Mouse (Mus musculus) midbrain, embryonic 11.5 days (tissue): Measurements from ENCODE around the gene Rab8b. TPM values are rescaled to one million over a fixed set of nuclear protein-coding genes. Genes with fewer than 3 reads are reported as not detected.

Experiments used
- ATAC-seq: fragments of 200-750 bp; cut with Nextera tagmentation; 2 replicates; pipeline ENCODE4 v1.8.0; 2017; ENCODE audit warnings: moderate TSS enrichment, moderate library complexity; ENCODE audit not compliant: low FRiP score
- DNase-seq: peaks from one replicate; pipeline ENCODE4 v3.0.0; 2015; ENCODE audit warnings: low spot score; ENCODE audit errors: missing footprints
- H3K27ac ChIP-seq: fragments of 300-500 bp; sonication (generic); 2 replicates; pipeline ENCODE4 v1.5.1; 2014; ENCODE audit warnings: low read depth, low read length
- H3K27me3 ChIP-seq: fragments of 300-500 bp; sonication (generic); 2 replicates; pipeline ENCODE4 v1.6.1; 2014; ENCODE audit warnings: mild to moderate bottlenecking, low read length, moderate library complexity, mixed read lengths; ENCODE audit not compliant: control insufficient read depth, insufficient read depth
- H3K36me3 ChIP-seq: fragments of 300-500 bp; sonication (generic); 2 replicates; pipeline ENCODE4 v1.6.1; 2014; ENCODE audit warnings: mild to moderate bottlenecking, low read length, moderate library complexity, mixed read lengths; ENCODE audit not compliant: control insufficient read depth, insufficient read depth
- H3K4me1 ChIP-seq: fragments of 300-500 bp; sonication (generic); 2 replicates; pipeline ENCODE4 v1.6.1; 2014; ENCODE audit warnings: low read length; ENCODE audit not compliant: control insufficient read depth, insufficient read depth
- H3K4me2 ChIP-seq: fragments of 300-500 bp; sonication (generic); 2 replicates; pipeline ENCODE4 v1.6.1; 2014; ENCODE audit warnings: mild to moderate bottlenecking, moderate library complexity
- H3K4me3 ChIP-seq: fragments of 300-500 bp; sonication (generic); 2 replicates; pipeline ENCODE4 v1.5.1; 2014; ENCODE audit warnings: low read depth, low read length
- H3K9ac ChIP-seq: fragments of 300-500 bp; sonication (generic); 2 replicates; pipeline ENCODE4 v1.6.1; 2014; ENCODE audit warnings: low read length
- H3K9me3 ChIP-seq: fragments of 300-500 bp; sonication (generic); 2 replicates; pipeline ENCODE4 v1.6.1; 2016; ENCODE audit warnings: low read length; ENCODE audit not compliant: control insufficient read depth
- WGBS: fragments of 180-500 bp; shearing (Covaris S2); extraction: QIAGEN DNeasy Blood & Tissue Kit; methylation state at CpG from one replicate; pipeline ENCODE4 v1.1.7; 2014; 5-methylcytosine and 5-hydroxymethylcytosine counted together
- polyA plus RNA-seq: library from polyadenylated mRNA; unstranded; fragments of >200 nt; fragmentation: Nextera tagmentation; extraction: Ambion mirVana; gene quantifications from 2 replicates; pipeline ENCODE4 v1.2.1, GENCODE M21; 2014

The Rab8b gene
- polyA plus RNA-seq, 1 experiment from 2014 or later, result 29.5 TPM

- Histone ChIP-seq H3K4me3 (no peak overlapping the region), H3K4me1 (no peaks in the 10 kb centered on the region; the same call in 1 of the 2 replicates), H3K9ac (no peak overlapping the region), H3K27ac (no peak overlapping the region), H3K36me3 (no peaks in the 10 kb centered on the region), H3K4me2 (no peak overlapping the region), H3K9me3 (no peaks in the 10 kb centered on the region), H3K27me3 (no peaks in the 10 kb centered on the region)
- 11% methylated on average over 4 of the region's 4 CpGs for WGBS
- DNase-seq, result no peak
- ATAC-seq, result peak; percentile 42; the same call in 1 of the 2 replicates
Measured at GRCm38 (mm10) chr9:66938836-66939235, 19.3 kb upstream of the Rab8b start.

- whole genome bisulfite sequencing, result 82% methylated on average over 8 of the region's 8 CpGs
- Histone ChIP-seq H3K27ac (no peak overlapping the region), H3K9ac (no peak overlapping the region), H3K4me1 (peaks cover 5% of the 10 kb centered on the region; the same call in 1 of the 2 replicates), H3K4me3 (no peak overlapping the region), H3K27me3 (no peaks in the 10 kb centered on the region), H3K4me2 (no peak overlapping the region), H3K36me3 (no peaks in the 10 kb centered on the region), H3K9me3 (no peaks in the 10 kb centered on the region)
- DNase-seq, result no peak
- ATAC-seq, result no peak
Measured at GRCm38 (mm10) chr9:66937507-66937906, 18.0 kb upstream of the Rab8b start.

GRCm38 (mm10) chr9:66933869-66934808 lies 14.7 kb upstream of the Rab8b start:
- 22% methylated on average over 19 of the region's 19 CpGs for WGBS
- Histone ChIP-seq H3K9ac (no peak overlapping the region), H3K36me3 (no peaks in the 10 kb centered on the region), H3K4me3 (no peak overlapping the region), H3K4me1 (peaks cover 5% of the 10 kb centered on the region; the same call in 1 of the 2 replicates), H3K9me3 (no peaks in the 10 kb centered on the region), H3K27me3 (no peaks in the 10 kb centered on the region), H3K27ac (no peak overlapping the region; the same call in 1 of the 2 replicates), H3K4me2 (peak overlapping the region; percentile 12; the same call in 1 of the 2 replicates)
- ATAC-seq (0 out of 2 replicates have a peak, but pooled peaks have one; percentile 38), DNase-seq (peak; percentile 90)

- 70% methylated on average over 7 of the region's 7 CpGs for WGBS
- Histone ChIP-seq H3K9ac (no peak overlapping the region), H3K9me3 (no peaks in the 10 kb centered on the region), H3K27ac (no peak overlapping the region), H3K4me1 (peaks cover 5% of the 10 kb centered on the region; the same call in 1 of the 2 replicates), H3K36me3 (no peaks in the 10 kb centered on the region), H3K4me3 (no peak overlapping the region), H3K4me2 (no peak overlapping the region), H3K27me3 (no peaks in the 10 kb centered on the region)
- DNase-seq (no peak), ATAC-seq (no peak)
Measured at GRCm38 (mm10) chr9:66930351-66930750, 10.9 kb upstream of the Rab8b start.

GRCm38 (mm10) chr9:66927696-66928402 lies 8.4 kb upstream of the Rab8b start:
- Histone ChIP-seq H3K36me3 (no peaks in the 10 kb centered on the region), H3K4me3 (no peak overlapping the region), H3K4me2 (no peak overlapping the region), H3K27ac (no peak overlapping the region), H3K9me3 (no peaks in the 10 kb centered on the region), H3K4me1 (no peaks in the 10 kb centered on the region), H3K27me3 (no peaks in the 10 kb centered on the region), H3K9ac (no peak overlapping the region)
- 81% methylated on average over 8 of the region's 8 CpGs for WGBS
- ATAC-seq, result no peak
- no peak for DNase-seq

- Histone ChIP-seq H3K27me3 (no peaks in the 10 kb centered on the region), H3K36me3 (no peaks in the 10 kb centered on the region), H3K27ac (no peak overlapping the region), H3K4me1 (no peaks in the 10 kb centered on the region), H3K4me2 (no peak overlapping the region), H3K4me3 (no peak overlapping the region), H3K9me3 (no peaks in the 10 kb centered on the region), H3K9ac (no peak overlapping the region)
- no peak for DNase-seq
- 81% methylated on average over 3 of the region's 3 CpGs for WGBS
- no peak for ATAC-seq
Measured at GRCm38 (mm10) chr9:66925853-66926252, 6.4 kb upstream of the Rab8b start.

- Histone ChIP-seq H3K9me3 (no peaks in the 10 kb centered on the region), H3K27ac (no peak overlapping the region), H3K9ac (no peak overlapping the region), H3K4me1 (peaks cover 10% of the 10 kb centered on the region; the same call in 1 of the 2 replicates), H3K27me3 (no peaks in the 10 kb centered on the region), H3K36me3 (no peaks in the 10 kb centered on the region), H3K4me2 (no peak overlapping the region), H3K4me3 (no peak overlapping the region)
- no peak for ATAC-seq
- no peak for DNase-seq
- 91% methylated on average over 1 of the region's 1 CpGs for WGBS
Measured at GRCm38 (mm10) chr9:66922076-66922475, 2.6 kb upstream of the Rab8b start.

GRCm38 (mm10) chr9:66920488-66921279 lies 1.2 kb upstream of the Rab8b start:
- H3K4me3 ChIP-seq, result no peak overlapping the region
- DNase-seq, result no peak
- H3K4me1 ChIP-seq, result peaks cover 10% of the 10 kb centered on the region; the same call in 1 of the 2 replicates
- no peaks in the 10 kb centered on the region for H3K36me3 ChIP-seq
- H3K9me3 ChIP-seq, result no peaks in the 10 kb centered on the region
- H3K9ac ChIP-seq, result no peak overlapping the region
- no peak for ATAC-seq
- no peak overlapping the region for H3K27ac ChIP-seq
- 9% methylated on average over 6 of the region's 6 CpGs for WGBS
- H3K4me2 ChIP-seq, result peak overlapping the region; percentile 25; the same call in 1 of the 2 replicates
- H3K27me3 ChIP-seq, result no peaks in the 10 kb centered on the region
